Mouse (Mus musculus): ENCODE measurements at regions not wholly inside any gene's neighbourhood (a gene's known extent, or its start where the extent isn't known, plus 50 kb on each side); places are given as distances from the start of the nearest gene placed in this dataset.

DNA sequence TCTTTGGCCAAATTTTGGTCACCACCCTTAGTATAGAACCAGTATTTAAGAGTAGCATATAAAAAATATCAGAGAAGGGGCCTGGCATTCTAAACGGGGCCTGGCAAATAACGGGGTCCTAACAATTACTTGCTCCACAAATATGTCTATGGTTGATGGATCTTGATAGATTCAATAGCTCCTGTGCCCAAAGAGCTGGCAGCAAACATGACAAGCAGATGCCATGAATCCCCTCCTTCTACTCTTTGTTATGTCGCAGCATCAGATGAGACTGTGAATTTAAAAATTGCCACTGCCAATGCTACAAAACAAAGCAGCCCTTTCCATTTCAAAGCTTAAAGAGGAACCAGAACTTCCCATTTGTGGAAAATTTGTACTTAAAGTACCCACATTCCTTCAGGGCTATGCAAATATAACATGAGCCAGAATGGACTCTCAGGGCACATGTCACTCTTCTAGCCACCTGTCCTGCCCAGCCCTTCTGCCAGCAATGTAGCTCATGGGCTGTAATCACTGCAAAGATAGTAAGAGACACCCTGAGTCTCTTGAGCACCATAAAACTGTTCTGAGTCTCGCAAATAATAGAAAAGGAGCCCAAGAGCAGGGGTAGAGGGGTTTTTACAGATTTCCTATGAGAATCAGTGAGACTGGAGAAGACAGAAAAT lies 342.4 kb upstream of the Kirrel3 start:
- DNase-seq (ENCODE audit: low read depth): no peak

DNA sequence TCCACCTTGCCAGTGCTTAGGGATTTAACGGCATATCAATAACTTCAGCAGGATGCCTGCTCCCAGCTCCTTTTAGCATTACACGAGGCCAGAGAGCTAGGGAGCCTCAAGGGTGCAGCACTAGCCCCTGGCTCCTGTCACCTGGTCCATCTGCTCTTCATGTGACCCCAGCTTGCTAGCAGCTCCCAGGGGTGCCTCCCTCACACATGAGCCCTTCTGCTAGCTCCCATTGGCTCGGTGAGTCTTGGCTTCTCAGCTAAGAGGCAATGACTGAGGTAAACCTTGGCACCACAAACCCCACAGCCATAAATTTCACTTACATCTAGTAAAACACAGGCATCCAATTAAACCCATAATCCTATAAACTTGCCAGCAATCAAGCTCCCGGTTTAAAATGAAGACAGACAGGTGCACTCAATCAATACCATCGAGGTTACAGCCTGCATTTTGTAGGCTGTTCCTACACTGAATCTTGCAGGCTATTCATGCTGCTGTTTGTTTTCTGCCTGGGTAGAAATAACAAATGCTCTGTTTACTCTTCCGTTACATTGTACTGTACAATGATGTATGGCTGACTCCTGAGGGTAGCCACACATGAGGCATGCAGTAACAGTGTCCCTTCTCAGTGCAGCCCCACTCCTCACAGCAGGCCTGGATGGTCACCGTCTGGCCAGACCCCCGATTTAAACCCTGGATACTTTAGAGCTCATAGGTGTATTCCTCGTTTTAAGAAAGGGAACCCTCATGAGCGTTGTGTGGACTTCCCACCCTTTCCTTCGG lies 330.3 kb upstream of the Kirrel3 start:
- DNase-seq (ENCODE audit: low read depth): no peak

DNA sequence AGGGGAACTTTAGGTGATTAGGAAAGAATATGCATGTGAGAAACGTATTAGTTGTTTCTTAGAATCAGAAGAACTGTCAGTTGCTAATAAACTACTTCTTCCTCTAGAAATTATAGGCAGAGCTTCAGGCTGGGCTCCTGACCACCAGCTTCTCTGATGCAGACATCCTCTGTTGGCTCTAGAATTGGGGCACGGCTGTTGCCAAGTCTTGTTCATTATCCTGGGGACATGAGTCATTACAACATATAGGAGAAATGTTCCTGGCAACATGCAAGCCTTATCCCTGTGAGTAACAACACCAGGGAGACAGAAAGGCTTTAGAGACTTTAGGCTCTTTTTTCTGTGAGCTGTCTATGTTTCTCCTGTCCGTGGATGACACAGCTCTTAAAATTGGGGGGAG lies 329.1 kb upstream of the Kirrel3 start:
- DNase-seq (ENCODE audit: low read depth): no peak

DNA sequence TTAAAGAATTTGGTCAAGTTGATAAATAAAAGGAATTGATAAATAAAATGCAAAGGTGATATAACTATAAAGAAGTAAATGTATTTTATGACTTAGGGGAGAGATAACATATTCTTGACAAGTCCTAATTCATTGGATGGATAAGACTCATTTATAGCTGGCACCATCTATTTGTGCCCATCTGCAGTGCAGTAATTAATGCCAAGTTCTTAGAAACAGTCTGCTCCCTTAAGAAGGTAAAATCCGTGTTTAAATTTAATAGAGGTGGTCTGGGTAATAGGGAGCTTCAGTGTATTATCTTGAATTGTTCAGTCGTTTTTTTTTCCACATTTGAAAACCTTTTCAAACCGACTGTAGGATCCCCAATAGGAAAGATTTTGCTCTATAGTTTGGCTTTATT lies 324.6 kb upstream of the Kirrel3 start:
- DNase-seq (ENCODE audit: low read depth): no peak

DNA sequence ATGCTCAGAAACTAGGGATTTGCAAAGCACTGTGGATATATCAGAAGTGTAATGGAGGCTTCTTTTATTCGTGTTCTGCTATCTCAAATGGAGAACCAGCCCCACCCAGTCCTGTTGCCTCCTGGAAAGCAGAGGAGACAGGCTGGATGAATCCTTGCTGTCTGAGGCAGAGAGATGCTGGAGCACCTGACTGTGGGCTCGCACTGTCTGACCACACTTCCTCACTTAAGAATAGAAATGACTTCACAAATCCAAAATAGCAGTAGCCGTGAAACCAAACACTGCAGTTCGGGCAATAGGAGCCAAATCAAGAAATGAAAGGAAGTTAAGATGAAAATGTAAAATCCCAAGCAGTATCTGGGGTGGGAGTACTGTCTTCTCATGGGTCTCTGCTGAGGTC lies 299.4 kb upstream of the Kirrel3 start:
- no peak for DNase-seq (ENCODE audit: low read depth)

DNA sequence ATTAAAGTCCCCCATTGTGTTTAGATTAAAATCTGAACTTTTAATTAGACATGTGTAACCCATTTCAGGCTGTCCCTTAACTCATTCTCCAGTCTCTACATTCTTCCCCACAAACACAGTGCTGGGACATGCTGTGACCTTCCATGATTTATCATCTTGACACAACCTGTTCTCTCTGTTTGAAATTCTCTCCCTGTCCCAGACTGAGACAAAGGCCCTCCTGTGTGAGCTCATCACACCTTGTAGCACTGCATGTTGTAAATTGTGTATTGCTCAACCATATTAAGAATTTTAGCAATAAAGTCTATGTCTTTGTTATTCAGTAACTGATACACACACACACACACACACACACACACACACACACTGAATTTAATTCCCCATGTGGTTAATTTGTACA lies 293.2 kb upstream of the Kirrel3 start:
- DNase-seq (ENCODE audit: low read depth): no peak

DNA sequence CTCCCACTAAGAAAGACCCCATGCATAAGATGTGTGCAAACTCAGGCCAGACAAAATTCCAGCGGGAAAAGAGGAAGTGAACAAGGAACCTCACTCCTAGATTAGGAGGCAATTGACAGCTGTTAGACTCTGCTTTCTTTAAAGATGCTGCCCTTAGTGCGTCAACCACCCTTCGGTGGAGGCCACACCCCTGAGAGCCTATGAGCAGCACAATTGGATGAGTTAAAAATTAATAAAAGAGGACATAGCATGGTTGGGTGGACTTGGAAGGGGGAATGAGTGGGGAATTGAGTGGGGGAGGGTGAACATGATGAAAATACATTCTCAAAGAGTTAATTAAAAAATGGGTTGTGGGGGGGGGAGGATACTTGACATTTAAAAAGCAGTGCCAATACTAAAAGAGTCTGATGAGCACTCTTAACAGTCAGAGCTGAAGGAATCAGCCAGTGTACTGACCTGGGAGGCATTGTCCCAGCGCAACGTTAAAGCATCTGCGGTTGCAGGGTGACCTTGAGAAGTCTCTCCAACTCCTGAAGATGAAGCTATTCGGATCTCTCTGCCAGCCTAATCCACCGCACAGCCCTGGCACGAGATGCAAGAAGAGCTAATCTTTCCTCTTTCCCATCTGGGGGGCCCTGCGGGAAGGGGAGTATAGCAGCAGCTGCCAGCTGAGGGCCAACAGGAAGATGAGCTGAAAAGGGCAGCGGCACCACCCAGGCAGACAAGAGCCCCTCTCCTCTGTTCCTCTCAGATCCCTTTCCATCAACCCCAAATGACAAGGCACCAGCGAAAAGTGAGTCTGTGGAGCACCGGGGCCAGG lies 283.4 kb upstream of the Kirrel3 start:
- no peak for DNase-seq (ENCODE audit: low read depth)

DNA sequence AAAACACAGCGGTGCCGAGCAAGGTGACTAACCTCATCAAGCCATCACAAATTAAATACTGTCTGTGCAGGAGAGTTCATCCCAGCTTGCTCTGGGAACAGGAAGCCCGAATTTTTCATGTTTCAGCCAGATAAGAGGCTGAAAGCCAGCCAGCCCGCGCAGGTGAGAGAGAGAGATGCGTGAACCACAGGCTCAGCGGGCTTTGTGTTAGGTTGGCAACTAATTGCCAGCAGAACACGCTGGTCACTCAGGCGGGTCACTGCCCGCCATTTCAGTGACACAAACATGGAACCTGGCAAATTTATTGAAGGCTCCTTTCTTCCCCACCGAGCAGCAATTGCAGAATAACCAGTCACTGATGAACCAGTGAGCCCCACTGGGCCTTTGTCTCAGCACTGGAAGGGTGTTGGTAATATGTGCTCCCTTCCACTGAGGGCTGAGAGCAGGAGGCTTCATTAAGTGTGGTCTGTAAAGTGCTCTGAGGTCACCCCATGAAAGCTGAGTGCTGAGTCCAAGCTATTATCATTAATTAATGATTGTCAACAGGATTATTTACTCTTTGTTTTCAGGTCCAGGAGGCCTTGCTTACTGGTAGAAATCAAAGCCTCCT lies 282.6 kb upstream of the Kirrel3 start:
- DNase-seq (ENCODE audit: low read depth): no peak

DNA sequence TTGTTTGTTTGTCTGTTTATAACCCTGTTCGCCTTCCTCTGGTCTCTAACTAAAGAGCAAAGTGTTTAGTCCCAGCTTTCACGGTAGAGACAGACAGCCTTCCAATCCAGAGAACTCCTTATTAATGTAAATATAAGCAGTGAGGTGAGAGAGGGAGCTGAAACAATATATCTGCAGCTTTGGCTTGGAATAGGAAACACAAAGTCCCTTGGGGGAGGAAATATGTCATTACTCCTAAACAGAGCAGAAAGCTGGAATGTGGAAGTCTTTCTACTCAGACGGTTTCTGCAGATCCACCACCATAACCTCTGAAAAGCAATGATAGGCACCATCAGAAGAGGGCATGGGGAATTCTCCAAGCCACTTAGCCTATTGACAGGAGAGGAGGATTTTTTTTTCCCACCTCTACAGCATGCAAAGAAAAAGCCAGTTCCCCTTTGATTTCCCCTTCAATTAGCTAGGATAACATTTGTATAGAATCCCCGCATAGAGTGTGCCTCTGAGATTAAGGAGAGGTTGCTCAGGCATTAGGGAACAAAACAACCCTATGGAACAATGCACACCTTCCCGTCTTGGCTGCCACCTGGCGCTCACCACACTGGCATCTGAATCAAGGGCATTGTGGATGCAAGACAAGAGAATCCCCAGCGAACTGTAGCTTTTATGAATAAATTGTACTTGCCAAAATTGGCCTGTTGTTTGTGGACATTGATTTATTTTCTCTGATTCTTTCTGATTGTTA lies 281.9 kb upstream of the Kirrel3 start:
- DNase-seq (ENCODE audit: low read depth): no peak

DNA sequence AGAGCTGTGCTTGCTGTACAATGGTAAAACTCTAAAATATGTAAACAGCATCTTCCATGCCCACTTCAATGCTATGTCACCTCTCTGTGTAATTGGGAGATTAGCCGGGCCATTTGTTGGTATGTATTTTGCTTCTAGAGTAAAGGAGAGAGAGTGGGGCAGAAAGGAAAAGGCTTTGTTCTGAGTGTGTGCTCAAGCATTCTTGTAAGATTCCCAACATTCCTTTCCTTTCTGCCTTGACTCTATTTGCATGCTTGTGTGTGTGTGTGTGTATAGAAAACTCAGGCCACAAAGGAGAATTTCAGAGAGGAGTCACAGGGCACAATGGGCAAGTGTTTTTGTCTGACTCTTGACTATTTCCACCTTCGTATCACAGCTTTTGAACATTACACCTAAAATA lies 281.2 kb upstream of the Kirrel3 start:
- no peak for DNase-seq (ENCODE audit: low read depth)

DNA sequence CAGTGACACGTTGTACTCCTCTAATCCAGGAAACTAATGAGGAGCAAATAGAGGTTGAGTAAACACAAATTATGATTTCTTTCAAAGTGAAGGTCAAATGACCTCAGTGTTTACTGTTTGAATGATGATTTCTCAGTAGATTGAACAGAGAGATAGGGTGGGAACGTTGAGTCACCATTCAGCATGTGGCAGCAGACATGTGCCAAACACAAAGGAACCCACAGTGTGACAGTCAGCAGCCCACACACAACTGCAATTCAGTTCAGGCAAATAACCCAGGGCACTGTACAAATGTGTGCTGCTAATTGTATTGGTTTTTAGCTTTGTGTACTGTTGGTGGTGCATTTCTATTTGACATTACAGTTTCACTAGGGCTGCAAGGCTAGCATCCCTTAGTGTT lies 254.1 kb upstream of the Kirrel3 start:
- DNase-seq (ENCODE audit: low read depth): no peak

DNA sequence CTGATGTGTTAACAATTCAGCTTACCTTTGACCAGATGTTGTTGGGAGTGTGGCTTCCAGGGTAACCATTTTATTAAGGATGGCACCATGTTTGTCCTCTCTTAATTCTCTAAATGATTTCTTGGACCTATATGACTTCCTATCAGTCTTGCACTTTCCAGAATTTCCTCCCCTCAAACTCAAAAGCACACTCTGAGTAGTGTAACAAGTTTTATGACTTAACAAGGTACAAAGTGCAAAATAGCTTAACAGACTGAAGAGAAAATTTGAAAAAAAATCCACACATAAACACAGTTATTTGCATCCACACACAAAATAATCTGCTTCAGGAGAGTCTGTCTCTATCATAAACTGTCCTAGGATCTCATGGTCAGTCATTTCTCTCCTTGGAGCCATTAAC lies 251.0 kb upstream of the Kirrel3 start:
- no peak for DNase-seq (ENCODE audit: low read depth)

DNA sequence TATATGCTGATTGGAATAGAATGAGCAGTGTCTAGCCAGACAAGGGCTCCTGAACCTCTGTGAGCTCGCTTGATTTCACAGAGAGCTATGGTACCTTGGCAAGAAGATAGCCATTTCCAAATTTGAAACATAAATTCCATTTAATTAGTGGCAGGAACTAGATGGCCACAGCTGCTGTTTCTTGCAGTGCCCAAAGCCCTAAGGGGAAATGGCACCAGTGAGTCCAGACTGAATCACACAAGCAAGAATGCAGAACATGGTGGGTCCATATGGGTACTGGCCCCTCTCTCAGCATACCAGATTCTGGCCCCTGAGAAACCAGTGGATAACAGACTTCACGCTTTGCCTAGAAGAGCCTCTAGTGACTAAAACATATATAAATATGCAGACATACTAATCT lies 246.2 kb upstream of the Kirrel3 start:
- DNase-seq (ENCODE audit: low read depth): no peak

DNA sequence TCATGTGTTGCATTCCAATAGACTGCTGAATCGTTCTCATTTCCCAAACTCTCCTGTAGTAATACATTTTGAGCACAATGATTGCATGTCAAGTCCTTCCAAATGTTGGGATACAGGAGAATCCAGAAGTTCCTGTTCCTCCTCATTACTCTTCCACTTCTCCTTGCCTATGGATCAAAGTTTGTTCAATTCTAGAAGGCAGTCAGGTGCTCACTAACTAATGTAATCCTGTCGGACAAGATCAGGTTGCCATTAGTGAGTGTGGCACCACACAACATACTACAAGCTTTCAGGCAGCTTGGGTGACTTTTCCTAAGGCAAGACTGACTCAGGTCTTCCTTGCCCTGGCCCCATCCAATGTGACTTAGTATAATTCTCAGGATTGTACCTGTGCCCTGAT lies 242.0 kb upstream of the Kirrel3 start:
- no peak for DNase-seq (ENCODE audit: low read depth)

DNA sequence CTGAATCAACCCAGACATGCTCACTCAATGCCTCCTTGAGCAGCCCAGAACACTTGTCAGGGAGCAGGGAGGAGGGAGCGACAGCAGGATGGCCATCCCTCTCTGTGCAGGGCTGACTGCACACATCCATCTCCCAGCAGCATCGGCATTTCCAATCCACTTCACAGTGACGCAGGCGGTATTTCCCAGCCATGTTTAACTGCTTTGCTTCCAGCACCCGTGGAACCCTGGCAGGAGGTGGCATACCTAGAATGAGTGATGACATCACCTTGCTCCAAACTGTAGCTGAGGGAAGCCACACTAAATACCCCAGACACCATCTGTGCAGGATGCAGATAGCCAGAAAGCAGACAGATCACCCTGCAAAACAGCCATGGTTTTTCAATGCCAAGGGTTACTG lies 241.1 kb upstream of the Kirrel3 start:
- DNase-seq (ENCODE audit: low read depth): no peak

DNA sequence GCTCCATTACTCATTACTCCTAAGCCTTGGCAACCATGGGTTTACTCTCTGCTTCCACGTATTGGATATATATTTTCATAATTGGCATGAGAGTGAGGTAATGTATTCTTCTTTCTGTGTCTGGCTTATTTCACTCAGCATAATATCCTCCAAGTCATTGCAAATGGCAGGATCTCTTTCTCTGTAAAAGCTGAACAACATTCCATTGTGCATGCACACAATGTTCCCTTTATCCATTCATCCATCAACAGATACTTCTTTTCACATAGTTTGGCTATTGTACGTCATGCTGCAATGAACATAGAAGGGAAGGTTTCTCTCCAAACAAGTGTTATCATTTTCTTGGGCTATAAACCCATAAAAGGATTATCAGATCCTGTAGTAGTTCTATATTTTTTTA lies 232.9 kb upstream of the Kirrel3 start:
- no peak for DNase-seq (ENCODE audit: low read depth)

DNA sequence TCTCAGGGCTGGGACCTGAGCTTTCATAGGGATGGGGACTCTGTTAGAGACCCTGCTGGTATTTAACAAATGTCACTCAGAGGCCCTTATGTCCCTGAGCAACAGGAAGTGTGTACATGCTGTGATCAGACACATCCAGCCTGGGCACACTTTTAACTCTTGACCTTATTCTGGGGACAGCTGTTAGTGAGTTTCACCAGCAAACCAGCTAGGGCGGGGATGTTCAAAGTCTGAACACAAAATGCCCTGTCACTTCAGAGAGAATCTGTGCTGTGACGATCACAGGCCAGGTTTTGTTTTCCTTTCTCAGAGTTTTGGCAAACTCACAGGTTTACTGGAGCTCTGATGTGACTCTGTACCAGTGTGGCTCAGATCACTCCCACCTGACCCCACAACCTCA lies 227.2 kb upstream of the Kirrel3 start:
- DNase-seq (ENCODE audit: low read depth): no peak

DNA sequence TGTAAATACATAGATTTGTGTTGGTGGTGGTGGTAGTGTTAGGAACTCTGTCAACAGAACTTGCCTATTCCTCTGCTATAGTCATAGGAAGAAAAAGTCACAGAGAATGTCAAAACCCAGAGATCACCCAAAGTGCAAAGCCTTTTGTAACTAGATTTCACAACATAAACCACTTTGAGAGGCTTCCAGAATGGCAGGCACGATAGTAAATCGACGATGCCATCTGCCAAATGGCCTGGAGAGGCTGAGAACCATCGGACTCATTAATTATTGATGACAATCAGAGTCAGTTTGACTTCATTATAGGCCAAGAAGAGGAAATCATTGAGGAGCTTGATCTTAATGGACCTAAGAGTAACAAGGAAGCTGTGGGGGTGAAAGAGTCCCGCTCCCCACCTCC lies 207.6 kb upstream of the Kirrel3 start:
- no peak for DNase-seq (ENCODE audit: low read depth)

DNA sequence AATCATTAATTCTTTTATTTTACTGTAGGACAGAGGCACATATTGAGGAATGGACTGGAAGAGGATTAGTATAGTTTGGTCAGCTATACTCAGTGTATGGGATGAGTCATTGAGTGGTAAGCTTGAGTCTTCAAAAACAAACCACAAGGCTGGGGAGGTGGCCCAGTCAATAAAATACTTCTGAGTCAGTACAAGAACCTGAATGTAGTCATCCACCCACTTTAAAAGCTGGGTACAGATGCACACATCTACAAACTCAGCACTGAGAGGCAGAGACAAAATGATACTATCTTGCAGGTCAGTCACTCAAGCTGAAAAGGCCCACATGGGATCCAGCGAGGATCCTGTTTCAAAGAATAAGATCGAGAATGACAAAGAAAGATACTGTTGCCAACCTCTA lies 206.3 kb upstream of the Kirrel3 start:
- no peak for DNase-seq (ENCODE audit: low read depth)

DNA sequence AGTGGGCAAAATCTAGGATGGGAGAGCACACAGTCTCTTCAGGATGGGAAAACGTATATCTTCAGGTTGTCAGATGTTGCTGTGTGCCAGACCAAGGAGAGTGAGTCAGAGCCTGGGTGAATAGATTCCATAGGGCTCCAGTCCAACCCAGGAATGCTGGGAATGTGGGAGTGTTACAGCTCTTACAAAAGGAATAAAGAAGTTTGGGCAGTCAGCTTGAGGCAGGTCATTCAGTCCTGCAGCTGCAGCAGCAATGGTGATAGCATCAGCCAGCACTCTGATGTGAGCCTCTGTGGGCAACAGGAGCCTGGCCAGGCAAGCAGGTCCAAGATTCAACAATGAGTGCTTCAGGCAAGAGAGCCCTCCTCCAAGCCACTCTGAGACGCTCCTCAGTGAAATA lies 205.8 kb upstream of the Kirrel3 start:
- DNase-seq (ENCODE audit: low read depth): no peak

DNA sequence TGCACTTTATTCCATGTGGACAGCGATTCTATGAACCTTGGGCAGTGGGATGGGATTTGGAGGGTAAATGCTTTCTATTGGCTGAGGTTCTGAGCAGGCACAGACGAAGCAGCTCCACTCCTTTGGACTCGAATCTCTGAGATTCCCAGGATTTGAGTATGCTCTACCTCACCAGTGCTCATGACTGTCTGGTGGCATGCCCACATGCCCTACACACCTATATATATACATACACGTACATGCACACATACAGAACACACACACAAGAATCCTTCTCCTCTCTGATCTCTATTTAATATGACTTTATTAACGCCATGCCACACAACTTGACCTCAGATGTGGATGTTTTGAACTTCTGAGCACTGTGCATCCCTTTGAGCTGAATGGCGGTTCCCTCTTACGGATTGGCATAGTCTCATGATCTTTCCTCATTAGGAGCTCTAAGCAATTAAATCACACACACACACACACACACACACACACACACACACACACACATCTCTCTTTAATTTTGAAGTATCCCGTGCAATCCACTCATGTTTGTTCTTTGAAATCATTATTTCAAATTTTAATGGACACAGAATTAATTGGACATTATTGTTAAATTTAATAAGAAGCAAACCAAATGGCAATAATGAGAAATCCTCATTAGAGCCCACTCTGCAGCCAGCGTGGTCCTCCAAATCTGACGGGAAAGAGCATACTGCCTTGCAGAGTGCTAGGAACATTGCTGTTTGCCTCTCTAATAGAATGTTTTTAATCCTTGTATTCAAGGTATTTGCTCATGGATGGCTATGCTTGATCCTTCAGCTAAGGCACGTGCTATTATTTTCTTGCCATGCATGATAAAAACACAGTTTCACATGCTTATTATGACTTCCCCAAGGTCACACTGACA lies 205.1 kb upstream of the Kirrel3 start:
- DNase-seq (ENCODE audit: low read depth): no peak

All from 416B (cell line).